Mouse (Mus musculus) embryonic facial prominence, embryonic 11.5 days (tissue): Measurements from ENCODE around the gene Olfr104-ps. TPM values are rescaled to one million over a fixed set of nuclear protein-coding genes. Genes with fewer than 3 reads are reported as not detected.

Experiments used
- ATAC-seq: fragments of 200-750 bp; cut with Nextera tagmentation; replicated peaks from 2 replicates; pipeline ENCODE4 v1.8.0; 2017; ENCODE audit warnings: low read depth; ENCODE audit not compliant: insufficient number of reproducible peaks, low FRiP score, low TSS enrichment
- DNase-seq: peaks from one replicate; pipeline ENCODE4 v3.0.0-alpha.2; 2015; ENCODE audit warnings: low spot score
- H3K27ac ChIP-seq: fragments of 300-500 bp; sonication (generic); replicated peaks from 2 replicates; pipeline ENCODE4 v1.5.1; 2014; ENCODE audit warnings: mild to moderate bottlenecking, low read depth, low read length, control low read depth
- H3K27me3 ChIP-seq: fragments of 300-500 bp; sonication (generic); 2 replicates; pipeline ENCODE4 v1.6.1; 2014; ENCODE audit warnings: mild to moderate bottlenecking, low read length, moderate library complexity, mixed read lengths; ENCODE audit not compliant: control insufficient read depth, insufficient read depth
- H3K36me3 ChIP-seq: fragments of 300-500 bp; sonication (generic); replicated peaks from 2 replicates; pipeline ENCODE4 v1.6.1; 2014; ENCODE audit warnings: low read depth, mild to moderate bottlenecking, low read length, moderate library complexity, mixed read lengths; ENCODE audit not compliant: control insufficient read depth, insufficient read depth
- H3K4me1 ChIP-seq: fragments of 300-500 bp; sonication (generic); 2 replicates; pipeline ENCODE4 v1.6.1; 2014; ENCODE audit warnings: low read length, mixed read lengths; ENCODE audit not compliant: control insufficient read depth, insufficient read depth
- H3K4me2 ChIP-seq: fragments of 300-500 bp; sonication (generic); 2 replicates; pipeline ENCODE4 v1.6.1; 2014; ENCODE audit warnings: low read depth, mild to moderate bottlenecking, control low read depth, low read length, moderate library complexity
- H3K4me3 ChIP-seq: fragments of 300-500 bp; sonication (generic); 2 replicates; pipeline ENCODE4 v1.5.1; 2014; ENCODE audit warnings: low read depth, low read length, control low read depth
- H3K9ac ChIP-seq: fragments of 300-500 bp; sonication (generic); replicated peaks from 2 replicates; pipeline ENCODE4 v1.6.1; 2014; ENCODE audit warnings: mild to moderate bottlenecking, control low read depth, low read length
- H3K9me3 ChIP-seq: fragments of 300-500 bp; sonication (generic); replicated peaks from 2 replicates; pipeline ENCODE4 v1.6.1; 2016; ENCODE audit warnings: mild to moderate bottlenecking, low read length, inconsistent platforms, mixed read lengths; ENCODE audit not compliant: control insufficient read depth
- WGBS: fragments of 180-500 bp; shearing (Covaris S2); extraction: QIAGEN DNeasy Blood & Tissue Kit; methylation state at CpG from one replicate; pipeline ENCODE4 v1.1.7; 2014; 5-methylcytosine and 5-hydroxymethylcytosine counted together
- polyA plus RNA-seq: library from polyadenylated mRNA; unstranded; fragments of >200 nt; fragmentation: Nextera tagmentation; extraction: Ambion mirVana; gene quantifications from 2 replicates; pipeline ENCODE4 v1.2.1, GENCODE M21; 2014

Olfr104-ps gene
- polyA plus RNA-seq: not detected in 2 replicates

DNA sequence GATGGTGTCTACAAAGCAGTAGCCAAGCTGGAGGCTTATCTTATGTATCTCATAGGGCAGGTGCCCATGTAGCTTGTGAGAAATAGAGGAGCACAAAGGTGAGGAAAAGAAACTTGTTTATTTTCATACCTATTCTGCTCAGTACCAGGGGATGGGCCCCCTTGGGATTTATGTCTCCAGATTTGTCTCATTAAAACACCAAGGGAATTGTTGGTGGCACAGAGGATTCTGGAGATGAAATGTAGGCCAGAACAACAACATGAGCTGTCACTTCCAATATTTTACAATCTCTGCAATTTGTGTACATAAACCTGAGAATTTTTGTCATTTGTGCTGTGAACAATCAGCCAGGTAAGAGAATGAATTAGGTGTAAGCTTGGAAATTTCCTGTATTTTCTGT lies at the start of gene Olfr104-ps:
TSS of gene Olfr104-ps (plus strand) at position 301 of the 400 bp plus-strand sequence.
- DNase-seq (no peak), ATAC-seq (no peak)
- Histone ChIP-seq H3K4me3 (no peak within 1 kb of the TSS), H3K36me3 (no peaks in the 10 kb centered on the region), H3K4me1 (no peaks in the 10 kb centered on the region), H3K27me3 (no peaks in the 10 kb centered on the region), H3K9ac (no peak within 1 kb of the TSS), H3K9me3 (no peaks in the 10 kb centered on the region), H3K4me2 (no peak within 1 kb of the TSS), H3K27ac (no peak within 1 kb of the TSS)

DNA sequence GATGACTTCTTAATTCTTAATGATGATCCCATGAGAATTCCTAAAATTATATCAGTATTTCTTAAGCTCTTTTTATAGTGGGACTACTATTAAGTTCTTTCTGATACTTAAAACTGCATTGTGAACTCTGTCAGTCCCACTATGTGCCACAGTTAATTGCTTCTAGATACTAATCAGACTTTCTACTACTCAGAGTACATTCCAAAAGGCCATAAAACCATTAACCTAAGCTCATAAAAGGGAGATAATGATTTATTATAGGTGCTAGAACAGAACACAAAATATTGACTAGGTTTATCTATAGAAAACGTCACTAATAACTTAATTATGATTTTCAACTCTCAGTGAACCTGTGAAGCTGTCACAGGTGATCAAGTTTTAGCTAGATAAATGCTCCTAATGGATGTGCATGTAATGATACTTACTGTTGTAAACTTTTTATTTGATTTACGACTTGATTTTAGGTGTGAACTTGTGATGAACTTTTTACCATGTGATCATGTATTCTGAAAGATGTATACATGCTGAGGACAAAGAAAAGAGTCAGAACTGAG lies 49.2 kb upstream of the Olfr104-ps start:
- Histone ChIP-seq H3K36me3 (no peaks in the 10 kb centered on the region), H3K27me3 (no peaks in the 10 kb centered on the region), H3K4me2 (no peak overlapping the region), H3K9me3 (no peaks in the 10 kb centered on the region), H3K4me3 (no peak overlapping the region), H3K27ac (no peak overlapping the region), H3K9ac (no peak overlapping the region), H3K4me1 (no peaks in the 10 kb centered on the region)
- WGBS: 55% methylated on average over 2 of the region's 2 CpGs
- ATAC-seq: no peak
- DNase-seq: no peak

DNA sequence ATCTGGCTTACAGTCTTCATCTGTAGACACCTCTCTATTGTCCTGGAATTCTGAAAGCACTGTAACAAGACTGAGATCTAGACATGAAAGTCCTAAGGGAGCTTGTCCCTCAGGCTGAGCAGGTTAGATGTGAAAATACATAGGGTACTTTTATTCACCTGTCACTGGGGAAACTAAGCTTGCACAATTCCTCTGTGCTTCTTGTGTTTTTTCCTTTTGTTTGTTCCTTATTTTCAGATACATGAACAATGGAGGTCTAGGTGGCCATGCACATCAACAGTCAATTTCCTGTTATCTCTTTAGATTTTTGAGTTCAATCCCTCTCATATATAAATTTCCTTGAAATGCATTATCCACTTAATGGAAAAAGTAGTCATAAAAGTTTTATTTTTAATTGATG lies 42.4 kb upstream of the Olfr104-ps start, which contains the start of gene Olfr102:
TSS of gene Olfr102 (minus strand) at position 101 of the 400 bp plus-strand sequence.
- no peaks in the 10 kb centered on the region for H3K9me3 ChIP-seq

DNA sequence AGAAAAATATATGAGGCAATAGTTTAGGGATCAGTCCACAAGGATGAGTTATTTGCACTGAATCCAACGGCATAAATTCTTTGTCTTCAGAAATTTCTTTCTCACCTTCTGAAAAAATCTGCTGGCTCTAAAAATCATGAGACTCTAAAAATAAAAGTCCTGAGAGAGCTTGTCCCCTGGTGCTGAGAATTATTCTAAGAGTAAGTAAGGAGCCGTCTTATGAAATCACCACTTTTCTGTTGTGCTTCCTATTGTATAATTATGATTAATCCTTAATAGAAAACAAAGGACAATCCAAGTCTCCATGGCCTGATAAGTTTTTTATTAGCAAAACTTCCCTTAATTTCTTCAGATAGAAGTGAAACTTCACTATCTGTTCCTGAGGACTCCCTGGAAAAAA lies 19.8 kb upstream of the Olfr104-ps start, which contains the start of gene Olfr103:
TSS of gene Olfr103 (minus strand) at position 101 of the 400 bp plus-strand sequence.
- WGBS: 85% methylated on average over 2 of the region's 2 CpGs
- no peak within 1 kb of the TSS for H3K4me2 ChIP-seq

More for the DNA sequence above, 42.4 kb upstream of the Olfr104-ps start, which contains the start of gene Olfr102:
- no peak within 1 kb of the TSS for H3K4me2 ChIP-seq
- no peak for DNase-seq
- no peaks in the 10 kb centered on the region for H3K36me3 ChIP-seq
- H3K9ac ChIP-seq: no peak within 1 kb of the TSS
- ATAC-seq: no peak
- H3K27ac ChIP-seq: no peak within 1 kb of the TSS
- no peak within 1 kb of the TSS for H3K4me3 ChIP-seq
- H3K27me3 ChIP-seq: no peaks in the 10 kb centered on the region
- no peaks in the 10 kb centered on the region for H3K4me1 ChIP-seq

DNA sequence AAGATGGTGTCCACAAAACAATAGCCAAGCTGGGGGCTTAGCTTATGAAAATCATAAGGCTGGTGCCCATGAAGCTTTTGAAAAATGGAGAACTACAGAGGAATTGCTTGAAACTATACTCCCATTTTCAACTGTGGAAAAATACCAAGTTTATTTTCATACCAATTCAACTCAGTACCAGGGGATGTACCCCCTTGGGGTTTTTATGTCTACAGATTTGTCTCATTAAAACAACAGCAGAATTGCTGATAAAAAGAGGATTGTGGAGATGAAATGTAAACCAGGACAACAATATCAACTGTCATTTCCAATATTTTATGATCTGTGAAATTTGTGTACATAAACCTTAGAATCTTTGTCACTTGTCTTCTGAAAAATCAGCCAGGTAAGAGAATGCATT lies 19.4 kb downstream of the Olfr104-ps start, which contains the start of gene Olfr105-ps:
TSS of gene Olfr105-ps (plus strand) at position 301 of the 400 bp plus-strand sequence.
- Histone ChIP-seq H3K9ac (no peak within 1 kb of the TSS), H3K36me3 (no peaks in the 10 kb centered on the region), H3K9me3 (no peaks in the 10 kb centered on the region), H3K27ac (no peak within 1 kb of the TSS), H3K4me1 (no peaks in the 10 kb centered on the region), H3K4me3 (no peak within 1 kb of the TSS), H3K4me2 (no peak within 1 kb of the TSS), H3K27me3 (no peaks in the 10 kb centered on the region)
- ATAC-seq (no peak), DNase-seq (no peak)

More for the DNA sequence above, 19.8 kb upstream of the Olfr104-ps start, which contains the start of gene Olfr103:
- ATAC-seq (no peak), DNase-seq (no peak)
- H3K4me3 ChIP-seq: no peak within 1 kb of the TSS
- H3K27me3 ChIP-seq: no peaks in the 10 kb centered on the region
- no peaks in the 10 kb centered on the region for H3K4me1 ChIP-seq
- H3K9me3 ChIP-seq: no peaks in the 10 kb centered on the region
- H3K27ac ChIP-seq: no peak within 1 kb of the TSS
- no peaks in the 10 kb centered on the region for H3K36me3 ChIP-seq
- no peak within 1 kb of the TSS for H3K9ac ChIP-seq

GRCm38 (mm10) chr17:37390093-37390492 lies 30.7 kb downstream of the Olfr104-ps start, which contains the start of gene Olfr106-ps:
Gene Olfr106-ps (plus strand): TSS chr17:37390393.
- Histone ChIP-seq H3K4me3 (no peak within 1 kb of the TSS), H3K4me1 (no peaks in the 10 kb centered on the region), H3K27ac (no peak within 1 kb of the TSS), H3K27me3 (no peaks in the 10 kb centered on the region), H3K36me3 (no peaks in the 10 kb centered on the region), H3K9me3 (no peaks in the 10 kb centered on the region), H3K9ac (no peak within 1 kb of the TSS), H3K4me2 (no peak within 1 kb of the TSS)
- ATAC-seq: no peak
- WGBS: 68% methylated on average over 1 of the region's 1 CpGs
- DNase-seq: no peak

- no peaks in the 10 kb centered on the region for H3K4me1 ChIP-seq
- no peaks in the 10 kb centered on the region for H3K9me3 ChIP-seq
Measured at GRCm38 (mm10) chr17:37398926-37399325, 39.5 kb downstream of the Olfr104-ps start, which contains the start of gene Olfr107. Gene Olfr107 (plus strand): TSS chr17:37399226.

DNA sequence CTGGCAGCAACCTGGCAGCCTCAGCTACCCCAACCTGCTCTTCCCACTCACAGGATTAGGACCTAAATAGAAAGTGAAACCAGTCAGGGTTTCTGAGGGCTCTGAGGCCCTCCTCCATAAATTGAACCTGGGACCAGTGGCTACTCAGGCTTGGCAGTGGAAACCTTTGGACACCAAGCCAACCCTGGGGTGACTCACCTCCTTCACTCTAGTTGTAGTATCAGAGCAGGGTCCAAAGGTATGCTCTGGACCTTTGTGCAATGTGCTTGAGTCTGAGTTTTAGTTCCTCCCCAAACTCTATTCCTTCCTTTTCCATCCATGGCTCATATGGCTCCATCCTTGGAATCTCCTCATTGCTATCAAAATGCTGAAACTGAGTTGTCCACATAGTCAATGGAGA lies 54.0 kb downstream of the Olfr104-ps start:
- Histone ChIP-seq H3K36me3 (no peaks in the 10 kb centered on the region), H3K4me1 (no peaks in the 10 kb centered on the region), H3K27me3 (no peaks in the 10 kb centered on the region), H3K9ac (no peak overlapping the region), H3K27ac (no peak overlapping the region), H3K9me3 (no peaks in the 10 kb centered on the region), H3K4me3 (no peak overlapping the region), H3K4me2 (no peak overlapping the region)
- no peak for DNase-seq
- ATAC-seq: no peak

More at GRCm38 (mm10) chr17:37398926-37399325, 39.5 kb downstream of the Olfr104-ps start, which contains the start of gene Olfr107:
- Histone ChIP-seq H3K36me3 (no peaks in the 10 kb centered on the region), H3K9ac (no peak within 1 kb of the TSS), H3K4me3 (no peak within 1 kb of the TSS), H3K27ac (no peak within 1 kb of the TSS), H3K27me3 (no peaks in the 10 kb centered on the region), H3K4me2 (no peak within 1 kb of the TSS)
- 84% methylated on average over 3 of the region's 3 CpGs for WGBS
- DNase-seq (no peak), ATAC-seq (no peak)
